Mouse (Mus musculus) heart, embryonic 11.5 days (tissue): ENCODE measurements around the gene Nptxr. TPM values are rescaled to one million over a fixed set of nuclear protein-coding genes. Genes with fewer than 3 reads are reported as not detected.

Experiments
- ATAC-seq: fragments of 200-750 bp; cut with Nextera tagmentation; replicated peaks from 2 replicates; pipeline ENCODE4 v1.8.0; 2017; ENCODE audit warnings: moderate library complexity; ENCODE audit not compliant: insufficient number of reproducible peaks, low FRiP score, low TSS enrichment
- H3K27ac ChIP-seq: fragments of 300-500 bp; sonication (generic); 2 replicates; pipeline ENCODE4 v1.5.1; 2014; ENCODE audit warnings: mild to moderate bottlenecking, low read depth, low read length
- H3K27me3 ChIP-seq: fragments of 300-500 bp; sonication (generic); 2 replicates; pipeline ENCODE4 v1.6.1; 2014; ENCODE audit warnings: mild to moderate bottlenecking, low read length, mixed read lengths; ENCODE audit not compliant: control insufficient read depth, insufficient read depth
- H3K36me3 ChIP-seq: fragments of 300-500 bp; sonication (generic); 2 replicates; pipeline ENCODE4 v1.6.1; 2014; ENCODE audit warnings: mild to moderate bottlenecking, low read length, moderate library complexity, mixed read lengths; ENCODE audit not compliant: control insufficient read depth, insufficient read depth
- H3K4me1 ChIP-seq: fragments of 300-500 bp; sonication (generic); 2 replicates; pipeline ENCODE4 v1.6.1; 2014; ENCODE audit warnings: low read length; ENCODE audit not compliant: control insufficient read depth, insufficient read depth
- H3K4me2 ChIP-seq: fragments of 300-500 bp; sonication (generic); 2 replicates; pipeline ENCODE4 v1.6.1; 2014; ENCODE audit warnings: mild to moderate bottlenecking, moderate library complexity
- H3K4me3 ChIP-seq: fragments of 300-500 bp; sonication (generic); 2 replicates; pipeline ENCODE4 v1.5.1; 2014; ENCODE audit warnings: low read depth, low read length
- H3K9ac ChIP-seq: fragments of 300-500 bp; sonication (generic); 2 replicates; pipeline ENCODE4 v1.6.1; 2014; ENCODE audit warnings: mild to moderate bottlenecking, low read depth, low read length, moderate library complexity
- H3K9me3 ChIP-seq: fragments of 300-500 bp; sonication (generic); replicated peaks from 2 replicates; pipeline ENCODE4 v1.6.1; 2016; ENCODE audit warnings: low read length; ENCODE audit not compliant: control insufficient read depth
- whole genome bisulfite sequencing: fragments of 180-500 bp; shearing (Covaris S2); extraction: QIAGEN DNeasy Blood & Tissue Kit; methylation state at CpG from one replicate; pipeline ENCODE4 v1.1.7; 2014; ENCODE audit not compliant: insufficient replicate concordance; 5-methylcytosine and 5-hydroxymethylcytosine counted together
- polyA plus RNA-seq: library from polyadenylated mRNA; unstranded; fragments of >200 nt; fragmentation: Nextera tagmentation; extraction: Ambion mirVana; gene quantifications from 2 replicates; pipeline ENCODE4 v1.2.1, GENCODE M21; 2014

The Nptxr gene
- polyA plus RNA-seq, 1 experiment from 2014 or later, result 0.83 TPM

DNA sequence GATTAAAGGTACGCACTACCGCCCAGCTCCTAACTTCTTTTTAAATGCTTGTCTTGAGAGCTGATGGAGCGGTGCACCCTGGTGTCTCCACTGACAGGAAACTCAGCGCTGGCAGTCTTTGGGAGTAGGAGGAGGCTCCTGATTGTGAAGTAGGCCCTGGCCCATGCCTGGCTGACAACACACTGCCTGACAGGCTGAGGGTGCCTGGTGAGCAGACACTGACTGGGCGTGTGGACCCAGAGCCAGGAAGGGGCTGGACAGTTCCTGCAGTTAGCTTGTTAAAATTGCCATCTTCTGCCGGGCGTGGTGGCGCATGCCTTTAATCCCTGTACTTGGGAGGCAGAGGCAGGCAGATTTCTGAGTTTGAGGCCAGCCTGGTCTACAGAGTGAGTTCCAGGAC is 54.3 kb downstream of the Nptxr start:
- Histone ChIP-seq H3K9me3 (no peaks in the 10 kb centered on the region), H3K4me3 (no peak overlapping the region), H3K9ac (no peak overlapping the region), H3K27ac (no peak overlapping the region), H3K27me3 (no peaks in the 10 kb centered on the region), H3K4me1 (no peaks in the 10 kb centered on the region), H3K36me3 (no peaks in the 10 kb centered on the region), H3K4me2 (no peak overlapping the region)
- ATAC-seq, result no peak
- WGBS, result 84% methylated on average over 8 of the region's 8 CpGs

DNA sequence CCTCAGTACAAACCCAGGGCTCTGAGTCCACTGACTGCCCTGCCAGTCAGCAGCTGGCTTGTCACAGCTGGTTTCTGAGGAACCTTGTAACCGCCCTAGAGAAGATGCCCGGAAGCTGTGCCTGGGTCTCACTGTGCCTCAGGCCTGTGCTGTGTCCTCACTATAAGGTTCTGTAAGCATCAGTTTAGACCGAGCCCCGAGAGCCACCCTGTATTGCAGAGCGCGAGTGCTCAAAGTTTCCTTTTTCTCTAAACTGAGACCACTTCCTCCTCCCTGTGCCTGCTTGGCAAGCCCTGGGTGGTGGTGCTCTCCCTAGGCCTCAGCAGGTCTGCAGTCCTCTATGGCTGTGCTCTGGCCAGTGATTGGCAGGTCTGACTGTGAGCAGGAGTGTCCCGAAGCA is 55.4 kb downstream of the Nptxr start:
- Histone ChIP-seq H3K36me3 (no peaks in the 10 kb centered on the region), H3K4me3 (no peak overlapping the region), H3K9ac (no peak overlapping the region), H3K4me2 (no peak overlapping the region), H3K27ac (no peak overlapping the region), H3K4me1 (no peaks in the 10 kb centered on the region), H3K9me3 (no peaks in the 10 kb centered on the region), H3K27me3 (no peaks in the 10 kb centered on the region)
- WGBS, result 85% methylated on average over 7 of the region's 7 CpGs
- ATAC-seq, result no peak

GRCm38 (mm10) chr15:79747998-79748397 is 56.6 kb downstream of the Nptxr start:
- Histone ChIP-seq H3K36me3 (no peaks in the 10 kb centered on the region; the same call in 1 of the 2 replicates), H3K4me1 (no peaks in the 10 kb centered on the region), H3K27ac (no peak overlapping the region), H3K9ac (no peak overlapping the region), H3K4me3 (no peak overlapping the region), H3K4me2 (no peak overlapping the region), H3K27me3 (no peaks in the 10 kb centered on the region), H3K9me3 (no peaks in the 10 kb centered on the region)
- no peak for ATAC-seq
- WGBS, result 58% methylated on average over 11 of the region's 11 CpGs

DNA sequence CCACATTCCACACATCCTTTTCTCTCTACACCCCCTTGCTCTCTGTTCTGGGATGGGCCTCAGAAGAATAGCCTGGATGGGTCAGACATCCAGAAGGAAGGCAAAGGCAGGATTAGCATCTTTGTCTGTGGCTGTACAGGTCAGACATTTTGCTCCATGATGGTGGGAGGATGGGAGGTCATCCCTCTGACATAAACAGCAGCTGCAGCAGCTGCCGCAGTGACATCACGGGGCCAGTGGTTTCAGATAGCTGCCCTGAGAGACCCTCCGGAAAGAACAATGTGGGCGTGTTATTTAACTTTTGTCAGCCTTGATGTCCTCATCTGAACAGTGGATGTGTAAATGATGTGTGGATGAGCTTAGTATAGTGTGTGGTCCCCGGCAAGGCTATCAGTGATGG is 58.7 kb downstream of the Nptxr start:
- H3K4me1 ChIP-seq, result peaks cover 6% of the 10 kb centered on the region
- no peaks in the 10 kb centered on the region for H3K27me3 ChIP-seq
- no peak overlapping the region for H3K4me2 ChIP-seq
- no peak overlapping the region for H3K27ac ChIP-seq
- WGBS, result 84% methylated on average over 5 of the region's 5 CpGs
- H3K4me3 ChIP-seq, result no peak overlapping the region
- H3K36me3 ChIP-seq, result no peaks in the 10 kb centered on the region; the same call in 1 of the 2 replicates
- ATAC-seq, result no peak
- no peaks in the 10 kb centered on the region for H3K9me3 ChIP-seq
- H3K9ac ChIP-seq, result no peak overlapping the region; the same call in 1 of the 2 replicates

- H3K4me3 ChIP-seq, result no peak overlapping the region
- no peak overlapping the region for H3K9ac ChIP-seq
- H3K27ac ChIP-seq, result no peak overlapping the region
- no peaks in the 10 kb centered on the region for H3K27me3 ChIP-seq
- no peak overlapping the region for H3K4me2 ChIP-seq
- no peaks in the 10 kb centered on the region; the same call in 1 of the 2 replicates for H3K36me3 ChIP-seq
- 73% methylated on average over 10 of the region's 10 CpGs for WGBS
- ATAC-seq, result no peak
- peaks cover 10% of the 10 kb centered on the region for H3K4me1 ChIP-seq
- no peaks in the 10 kb centered on the region for H3K9me3 ChIP-seq
Observed at GRCm38 (mm10) chr15:79745312-79745711, 59.3 kb downstream of the Nptxr start.

- 66% methylated on average over 8 of the region's 8 CpGs for WGBS
- Histone ChIP-seq H3K27me3 (no peaks in the 10 kb centered on the region), H3K36me3 (peaks cover under 1% of the 10 kb centered on the region; the same call in 1 of the 2 replicates), H3K9me3 (no peaks in the 10 kb centered on the region), H3K4me2 (no peak overlapping the region), H3K27ac (no peak overlapping the region), H3K4me3 (no peak overlapping the region), H3K4me1 (peaks cover 14% of the 10 kb centered on the region), H3K9ac (no peak overlapping the region)
- no peak for ATAC-seq
Observed at GRCm38 (mm10) chr15:79744742-79745141, 59.8 kb downstream of the Nptxr start.

DNA sequence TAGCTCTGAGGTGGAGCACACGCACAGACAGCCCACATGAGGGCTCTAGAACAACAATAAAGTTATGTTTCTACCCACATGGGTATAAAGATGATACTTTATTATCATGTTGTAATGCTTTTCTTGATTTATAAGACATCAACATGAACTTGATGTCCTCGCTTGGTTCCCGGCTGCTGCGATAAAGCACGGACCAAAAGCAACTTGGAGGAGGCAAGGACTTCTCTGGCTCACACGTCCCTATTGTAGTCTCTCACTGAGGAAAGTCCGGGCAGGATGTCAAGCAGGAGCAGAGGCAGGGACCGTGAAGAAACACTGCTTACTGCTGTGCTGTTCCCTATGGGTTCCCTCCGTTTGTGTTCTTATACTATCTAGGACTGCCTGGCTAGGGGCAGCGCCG is 60.6 kb downstream of the Nptxr start:
- Histone ChIP-seq H3K9me3 (no peaks in the 10 kb centered on the region), H3K4me1 (peaks cover 19% of the 10 kb centered on the region), H3K4me3 (no peak overlapping the region), H3K9ac (no peak overlapping the region), H3K4me2 (no peak overlapping the region), H3K27me3 (no peaks in the 10 kb centered on the region), H3K36me3 (peaks cover 5% of the 10 kb centered on the region; the same call in 1 of the 2 replicates), H3K27ac (no peak overlapping the region)
- 91% methylated on average over 11 of the region's 11 CpGs for WGBS
- no peak for ATAC-seq

GRCm38 (mm10) chr15:79742706-79743023 is 61.9 kb downstream of the Nptxr start:
- peak overlapping the region; percentile 81 for H3K27ac ChIP-seq
- under 1% methylated on average over 23 of the region's 23 CpGs for WGBS
- peaks cover 19% of the 10 kb centered on the region for H3K4me1 ChIP-seq
- no peaks in the 10 kb centered on the region for H3K27me3 ChIP-seq
- peak overlapping the region; percentile 92 for H3K9ac ChIP-seq
- peaks cover 13% of the 10 kb centered on the region for H3K36me3 ChIP-seq
- H3K4me3 ChIP-seq, result peak overlapping the region; percentile 96
- ATAC-seq, result no peak
- H3K9me3 ChIP-seq, result no peaks in the 10 kb centered on the region
- H3K4me2 ChIP-seq, result peak overlapping the region; percentile 86

DNA sequence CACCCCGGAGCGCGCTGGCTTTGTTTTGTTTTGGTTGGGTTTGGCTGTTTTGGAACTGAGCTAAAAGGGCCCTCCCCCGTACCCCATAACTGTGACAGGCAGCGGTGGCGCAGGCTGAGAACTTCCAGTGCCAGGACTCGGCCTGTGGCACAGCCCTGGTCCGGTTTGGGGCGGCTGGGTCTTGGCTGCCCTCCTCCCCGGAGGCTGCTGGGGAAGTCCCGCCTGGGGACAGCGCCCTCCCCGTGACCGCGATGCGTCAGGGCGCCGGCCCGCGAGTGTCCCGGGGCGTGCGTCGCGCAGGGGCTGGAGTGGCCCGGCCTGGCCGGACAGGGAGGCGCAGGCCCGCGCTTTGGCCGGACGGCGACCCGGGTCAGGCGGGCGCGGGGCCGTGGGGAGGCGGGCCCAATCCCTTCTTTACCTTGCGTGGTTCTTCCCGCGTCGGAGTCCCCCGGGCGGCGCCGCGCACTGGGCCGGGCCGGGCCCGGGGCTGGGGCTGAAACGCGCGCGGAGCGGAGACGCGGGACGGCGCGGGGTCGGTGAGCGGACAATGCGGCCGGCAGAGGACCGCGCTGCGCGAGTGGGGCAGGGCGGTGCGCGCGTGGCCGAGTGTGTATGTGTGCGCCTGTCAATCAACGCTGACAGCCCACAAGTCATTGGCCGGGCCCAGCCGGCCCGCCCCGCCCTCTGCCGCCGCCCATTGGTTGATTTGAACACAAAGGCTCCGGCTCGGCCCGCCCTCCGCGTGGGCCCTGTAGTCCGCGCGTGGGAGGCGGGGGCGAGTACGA is 62.5 kb downstream of the Nptxr start, which contains the start of gene Sun2:
Gene Sun2 (minus strand): TSS at position 616 of the 785 bp plus-strand sequence.
- Histone ChIP-seq H3K4me3 (peak within 1 kb of the TSS; percentile 96), H3K27me3 (no peaks in the 10 kb centered on the region), H3K36me3 (peaks cover 19% of the 10 kb centered on the region), H3K27ac (peak within 1 kb of the TSS; percentile 81), H3K4me1 (peaks cover 19% of the 10 kb centered on the region), H3K9me3 (no peaks in the 10 kb centered on the region), H3K4me2 (peak within 1 kb of the TSS; percentile 86), H3K9ac (peak within 1 kb of the TSS; percentile 92)
- ATAC-seq, result peak; percentile 86
- WGBS, result under 1% methylated on average over 75 of the region's 93 CpGs
